Mouse (Mus musculus) B cell, adult 2 months (primary cell): ENCODE data around the gene Tcte3.
"Not testable (repeated sequence)": the region's sequence is repeated elsewhere in the genome, so short reads cannot be mapped to it uniquely, and the experiment has no call there.

Experiments used
- DNase-seq, 2 experiments: peaks; one replicate each; pipeline ENCODE4 v3.0.0; 2022

Tcte3 gene

DNA sequence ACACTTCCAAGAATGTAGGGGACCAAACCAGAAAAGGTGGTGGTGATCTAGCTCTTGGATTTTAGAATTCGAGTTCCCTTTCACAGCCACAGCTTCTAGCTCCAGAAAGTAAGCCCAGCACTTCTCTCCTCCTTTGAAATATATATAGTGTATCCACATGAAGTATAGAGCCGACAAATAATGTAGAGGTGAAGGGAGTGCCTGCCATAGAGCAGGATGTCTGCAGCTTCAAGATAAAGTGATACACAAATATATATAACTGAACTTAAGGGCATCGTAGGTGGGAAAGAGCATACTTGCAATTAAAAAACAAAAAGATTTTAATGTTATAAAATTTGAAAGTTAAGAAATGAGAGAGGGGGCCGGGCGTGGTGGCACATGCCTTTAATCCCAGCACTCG is 15.8 kb downstream of the Tcte3 start:
- DNase-seq: not testable (repeated sequence)

- not testable (repeated sequence) for DNase-seq
These were observed 16.6 kb downstream of the Tcte3 start for GRCm38 (mm10) chr17:15024502-15025193.

- not testable (repeated sequence) for DNase-seq
These were observed 17.3 kb downstream of the Tcte3 start for GRCm38 (mm10) chr17:15023878-15024492.

- DNase-seq: not testable (repeated sequence)
These were observed 19.6 kb downstream of the Tcte3 start for GRCm38 (mm10) chr17:15021503-15022220.

- not testable (repeated sequence) for DNase-seq
These were observed 31.4 kb downstream of the Tcte3 start, which contains the start of gene Gm3435 for GRCm38 (mm10) chr17:15009706-15010413. Gm3435 (plus strand) TSS chr17:15010176.

DNA sequence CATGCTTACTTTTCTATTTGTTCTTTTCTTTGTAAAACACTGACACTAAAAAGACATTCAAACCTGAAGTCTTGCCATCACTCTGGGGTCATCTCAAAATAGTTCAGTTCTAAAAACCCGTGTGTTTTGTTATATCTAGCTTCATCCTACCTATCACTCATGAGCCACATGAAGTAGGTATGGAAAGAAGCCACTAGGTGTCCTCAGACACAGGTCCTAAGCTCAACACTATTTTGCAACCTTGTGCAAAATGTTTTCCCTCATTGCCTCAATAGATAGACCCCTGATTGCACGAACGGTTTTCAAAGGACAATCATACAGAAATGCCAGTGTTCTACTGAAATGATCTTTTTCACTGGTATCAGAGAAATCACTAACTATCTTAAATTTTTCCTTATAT is 32.2 kb downstream of the Tcte3 start:
- not testable (repeated sequence) for DNase-seq

GRCm38 (mm10) chr17:15000047-15000446 is 41.2 kb downstream of the Tcte3 start:
- not testable (repeated sequence) for DNase-seq

DNA sequence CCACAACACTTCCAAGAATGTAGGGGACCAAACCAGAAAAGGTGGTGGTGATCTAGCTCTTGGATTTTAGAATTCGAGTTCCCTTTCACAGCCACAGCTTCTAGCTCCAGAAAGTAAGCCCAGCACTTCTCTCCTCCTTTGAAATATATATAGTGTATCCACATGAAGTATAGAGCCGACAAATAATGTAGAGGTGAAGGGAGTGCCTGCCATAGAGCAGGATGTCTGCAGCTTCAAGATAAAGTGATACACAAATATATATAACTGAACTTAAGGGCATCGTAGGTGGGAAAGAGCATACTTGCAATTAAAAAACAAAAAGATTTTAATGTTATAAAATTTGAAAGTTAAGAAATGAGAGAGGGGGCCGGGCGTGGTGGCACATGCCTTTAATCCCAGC is 47.1 kb downstream of the Tcte3 start:
- not testable (repeated sequence) for DNase-seq

DNA sequence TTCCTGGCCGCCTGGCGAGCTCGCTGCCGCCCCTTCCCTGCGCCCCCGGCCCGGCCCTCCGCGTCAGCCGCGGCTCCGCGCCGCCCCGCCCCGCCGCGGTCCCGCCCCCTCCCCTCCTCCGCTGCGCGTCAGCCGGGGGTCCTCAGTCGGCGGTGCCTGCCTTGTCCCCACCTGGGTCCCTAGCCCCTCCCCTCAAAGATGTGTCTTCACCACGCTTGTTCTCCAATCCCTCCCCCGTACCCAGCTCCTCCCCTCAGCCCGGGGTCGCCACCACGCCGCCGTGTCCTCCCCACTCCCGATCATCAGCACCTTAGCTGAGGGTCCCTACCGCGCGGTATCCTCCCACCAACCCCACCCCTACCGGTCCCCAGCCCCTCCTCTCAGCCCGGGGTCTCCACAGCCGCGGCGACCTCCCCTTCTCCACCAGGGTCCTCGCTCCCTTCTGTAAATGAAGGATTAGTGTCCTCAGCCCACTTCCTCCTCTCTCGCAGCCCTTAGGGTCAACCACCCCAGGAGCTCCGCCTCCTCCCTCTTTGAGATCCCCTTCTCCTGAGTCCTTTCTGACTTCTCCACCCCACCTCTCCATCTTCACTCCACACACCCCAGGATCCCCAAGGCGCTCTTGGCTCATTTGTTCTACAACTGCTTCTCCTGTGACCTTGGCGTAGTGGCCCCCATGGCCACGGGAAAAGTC is 48.0 kb downstream of the Tcte3 start:
- not testable (repeated sequence) for DNase-seq

GRCm38 (mm10) chr17:14992522-14993138 is 48.7 kb downstream of the Tcte3 start:
- not testable (repeated sequence) for DNase-seq

- not testable (repeated sequence) for DNase-seq
These were observed 51.1 kb downstream of the Tcte3 start for GRCm38 (mm10) chr17:14990116-14990702.

- DNase-seq: not testable (repeated sequence)
These were observed 62.8 kb downstream of the Tcte3 start, which contains the start of the genes 9030025P20Rik and Gm3417 for GRCm38 (mm10) chr17:14978362-14979038. 9030025P20Rik (plus strand) TSS chr17:14978468. Gm3417 (minus strand) TSS chr17:14978790.

GRCm38 (mm10) chr17:14977718-14978361 is 63.4 kb downstream of the Tcte3 start:
- DNase-seq: peak; percentile 19 to 25
